ENCODE assay signal across 9 mouse cellular contexts in the genomic region with DNA sequence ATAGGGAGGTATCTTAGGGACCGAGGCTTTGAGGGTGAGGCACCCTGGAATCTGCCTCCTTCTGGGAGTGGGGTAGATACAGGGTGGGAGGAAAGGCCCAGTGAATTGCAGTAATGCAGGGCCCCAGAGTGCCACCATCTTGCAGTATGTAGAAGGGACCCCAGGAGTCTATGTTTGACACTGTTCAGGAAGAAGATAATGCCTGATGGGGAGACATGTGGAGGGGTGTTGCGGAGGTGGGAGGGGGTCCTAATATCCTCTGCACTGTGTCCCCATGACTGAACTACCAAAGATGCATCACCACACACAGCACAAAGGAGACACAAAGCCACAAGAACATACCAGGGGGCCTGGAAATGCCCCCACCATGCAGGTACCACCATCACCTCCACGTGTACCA. TPM values are rescaled to one million over a fixed set of nuclear protein-coding genes. Genes with fewer than 3 reads are reported as not detected.
A peak's percentile ranks its signal among the peaks of the same experiment; 100 is the strongest.
DNase-seq lines count a peak whose midpoint lies in the region; ATAC-seq lines count a peak whose summit lies in the region.
"Had no signal": no experiment of that assay in that cellular context is flagged by ENCODE, and none has a peak within 500 bp of the region (broad histone marks: within the 10 kb centered on the region; RNA-seq: fewer than 3 reads in every experiment).

No protein-coding gene starts in this region.

- H3K4me3 ChIP-seq in kidney, embryonic 15.5 days (replicated peaks), result peak overlapping the region; percentile 41
- peak overlapping the region; percentile 39; the same call in 1 of the 2 replicates for H3K4me3 ChIP-seq in embryonic facial prominence, embryonic 15.5 days (replicated peaks)
- H3K4me3 ChIP-seq in intestine, embryonic 15.5 days (replicated peaks), result no peak overlapping the region
- H3K4me3 ChIP-seq in neural tube, embryonic 12.5 days, result peak overlapping the region; percentile 65

- peak overlapping the region; percentile 68 for H3K4me2 ChIP-seq in kidney, embryonic 15.5 days
- peak overlapping the region; percentile 65 for H3K4me2 ChIP-seq in embryonic facial prominence, embryonic 15.5 days (replicated peaks)
- peak overlapping the region; percentile 67; the same call in 1 of the 2 replicates for H3K4me2 ChIP-seq in intestine, embryonic 15.5 days (replicated peaks)
- peak overlapping the region; percentile 72 for H3K4me2 ChIP-seq in neural tube, embryonic 12.5 days (replicated peaks)

- 72% methylated on average over 3 of the region's 3 CpGs for WGBS in kidney, embryonic 15.5 days
- WGBS in embryonic facial prominence, embryonic 15.5 days, result 60% methylated on average over 3 of the region's 3 CpGs
- WGBS in intestine, embryonic 15.5 days, result 69% methylated on average over 3 of the region's 3 CpGs
- 65% methylated on average over 3 of the region's 3 CpGs for WGBS in neural tube, embryonic 12.5 days

- peaks cover 78% of the 10 kb centered on the region for H3K27me3 ChIP-seq in kidney, embryonic 15.5 days
- H3K27me3 ChIP-seq in embryonic facial prominence, embryonic 15.5 days, result peaks cover 76% of the 10 kb centered on the region
- H3K27me3 ChIP-seq in intestine, embryonic 15.5 days (replicated peaks), result peaks cover 70% of the 10 kb centered on the region
- peaks cover 51% of the 10 kb centered on the region for H3K27me3 ChIP-seq in neural tube, embryonic 12.5 days (replicated peaks)

- no peak overlapping the region for H3K9ac ChIP-seq in kidney, embryonic 15.5 days
- no peak overlapping the region for H3K9ac ChIP-seq in embryonic facial prominence, embryonic 15.5 days
- no peak overlapping the region for H3K9ac ChIP-seq in intestine, embryonic 15.5 days
- H3K9ac ChIP-seq in neural tube, embryonic 12.5 days, result peak overlapping the region; percentile 79

- no peak for DNase-seq in kidney, postnatal 14 days
- no peak for DNase-seq in c-Kit-positive CD71-positive TER-119-positive erythroid progenitor cells, embryonic 14.5 days (ENCODE audit: low spot score)
- DNase-seq in frontal cortex, postnatal 14 days (ENCODE audit: low spot score in 2 of 2), result no peak
- no peak for DNase-seq in left cerebral cortex, adult 8-10 months (ENCODE audit: low spot score in 2 of 2)
- DNase-seq: gastrocnemius, postnatal 14 days had no signal

- peaks cover 22% of the 10 kb centered on the region for H3K4me1 ChIP-seq in kidney, embryonic 15.5 days
- H3K4me1 ChIP-seq in embryonic facial prominence, embryonic 15.5 days, result peaks cover 34% of the 10 kb centered on the region
- H3K4me1 ChIP-seq in intestine, embryonic 15.5 days (replicated peaks), result peaks cover 18% of the 10 kb centered on the region
- H3K4me1 ChIP-seq in neural tube, embryonic 12.5 days, result peaks cover 68% of the 10 kb centered on the region

- H3K9me3 ChIP-seq in kidney, embryonic 15.5 days (replicated peaks), result no peaks in the 10 kb centered on the region
- H3K9me3 ChIP-seq in embryonic facial prominence, embryonic 15.5 days (replicated peaks), result no peaks in the 10 kb centered on the region
- no peaks in the 10 kb centered on the region for H3K9me3 ChIP-seq in intestine, embryonic 15.5 days
- no peaks in the 10 kb centered on the region for H3K9me3 ChIP-seq in neural tube, embryonic 12.5 days

- ATAC-seq in kidney, embryonic 15.5 days (replicated peaks; ENCODE audit: low FRiP score), result no peak
- ATAC-seq in embryonic facial prominence, embryonic 15.5 days (ENCODE audit: insufficient number of reproducible peaks, low FRiP score, low TSS enrichment, low read depth), result no peak
- ATAC-seq in intestine, embryonic 15.5 days, result 0 out of 2 replicates have a peak, but pooled peaks have one; percentile 10
- ATAC-seq in neural tube, embryonic 12.5 days (ENCODE audit: low FRiP score, low read depth), result no peak

- no peaks in the 10 kb centered on the region for H3K36me3 ChIP-seq in kidney, embryonic 15.5 days
- H3K36me3 ChIP-seq in embryonic facial prominence, embryonic 15.5 days, result no peaks in the 10 kb centered on the region
- no peaks in the 10 kb centered on the region for H3K36me3 ChIP-seq in intestine, embryonic 15.5 days
- no peaks in the 10 kb centered on the region for H3K36me3 ChIP-seq in neural tube, embryonic 12.5 days

- no peak overlapping the region for H3K27ac ChIP-seq in kidney, embryonic 15.5 days
- H3K27ac ChIP-seq in embryonic facial prominence, embryonic 15.5 days (replicated peaks), result no peak overlapping the region
- no peak overlapping the region for H3K27ac ChIP-seq in intestine, embryonic 15.5 days
- peak overlapping the region; percentile 27; the same call in 1 of the 2 replicates for H3K27ac ChIP-seq in neural tube, embryonic 12.5 days

RNA-seq across cellular contexts. Expression of a gene that starts 0.4 kb away (rescaled TPM):
- 0.68 and 2.1 TPM in 2 replicates for polyA plus RNA-seq in kidney, embryonic 15.5 days (2015; fragmentation: Nextera tagmentation; extraction: Ambion mirVana)
- 1.5 and 2.0 TPM in 2 replicates for polyA plus RNA-seq in embryonic facial prominence, embryonic 15.5 days (2015; fragmentation: Nextera tagmentation; extraction: Ambion mirVana)
- polyA plus RNA-seq in intestine, embryonic 15.5 days (2015; fragmentation: Nextera tagmentation; extraction: Ambion mirVana), result 3.8 TPM in 2 replicates
- polyA plus RNA-seq in neural tube, embryonic 12.5 days (2016; fragmentation: Nextera tagmentation; extraction: Ambion mirVana), result 110 and 118 TPM in 2 replicates
- 1,000 to 10,000 TPM; 1,859 to 2,026 (median 1,901) TPM for total RNA-seq in left cerebral cortex, adult 8-10 months (2022)

RNA-seq across cellular contexts. Expression of a gene that starts 33.6 kb away (rescaled TPM):
- polyA plus RNA-seq in kidney, embryonic 15.5 days (2015; fragmentation: Nextera tagmentation; extraction: Ambion mirVana), result 143 and 153 TPM in 2 replicates
- polyA plus RNA-seq in embryonic facial prominence, embryonic 15.5 days (2015; fragmentation: Nextera tagmentation; extraction: Ambion mirVana), result 211 and 215 TPM in 2 replicates
- 123 and 157 TPM in 2 replicates for polyA plus RNA-seq in intestine, embryonic 15.5 days (2015; fragmentation: Nextera tagmentation; extraction: Ambion mirVana)
- polyA plus RNA-seq in neural tube, embryonic 12.5 days (2016; fragmentation: Nextera tagmentation; extraction: Ambion mirVana), result 151 and 154 TPM in 2 replicates
- 100 to 1,000 TPM; 322 to 333 (median 326) TPM for total RNA-seq in left cerebral cortex, adult 8-10 months (2022)

Comparison
In these comparisons a context has a peak if more than half of its experiments do, and no peak if none do; other contexts are left out.
1. RNA of a gene that starts 0.4 kb away (polyA plus RNA-seq): 110 to 118 TPM in neural tube, embryonic 12.5 days; 3.8 TPM in intestine, embryonic 15.5 days, 0.68 to 2.1 TPM in kidney, embryonic 15.5 days and 1.5 to 2.0 TPM in embryonic facial prominence, embryonic 15.5 days; every median in the first group is over 10 times any median in the second.
2. Peak in every context shown above with its lines, with median percentiles within 50 percentile points of each other: H3K4me2 ChIP-seq.